Mouse (Mus musculus): ENCODE results near the gene Pde4d. TPM values are rescaled to one million over a fixed set of nuclear protein-coding genes. Genes with fewer than 3 reads are reported as not detected.

Pde4d gene
- total and polyA plus RNA-seq, 3 experiments, result 18.5 to 18.8 TPM; not detected in 1

- peaks cover 0 to 32% of the 10 kb centered on the region in 2 experiments; a peak in 2 of 4 replicates for H3K36me3 ChIP-seq (ENCODE audit: control insufficient read depth in 1 of 2, insufficient read depth in 2 of 2, low read length in 2 of 2)
- H3K4me1 ChIP-seq (ENCODE audit: control insufficient read depth in 1 of 2, insufficient read depth in 2 of 2, low read length in 2 of 2), result peaks cover 13 to 28% of the 10 kb centered on the region in 2 experiments
- peak overlapping the region; percentile 49; the same call in 1 of the 2 replicates for H3K9ac ChIP-seq (ENCODE audit: control insufficient read depth, low read depth, low read length, poor library complexity, severe bottlenecking)
- no peak overlapping the region for H3K4me3 ChIP-seq (ENCODE audit: control insufficient read depth in 1 of 2, insufficient read depth in 1 of 2, low read depth in 2 of 2, low read length in 2 of 2)
- H3K9me3 ChIP-seq (replicated peaks; ENCODE audit: insufficient read depth, low read length), result no peaks in the 10 kb centered on the region
- H3K27me3 ChIP-seq (ENCODE audit: control insufficient read depth in 1 of 2, insufficient read depth in 2 of 2, low read length in 2 of 2), result no peaks in the 10 kb centered on the region
- no peak for TF ChIP-seq KAT2A (conservative IDR thresholded peaks at IDR 0.05; ENCODE audit: low read depth, low read length)
- TF ChIP-seq ETS1 (IDR thresholded peaks at IDR 0.05; ENCODE audit: low read depth, low read length), result no peak
- TF ChIP-seq TCF12 (IDR thresholded peaks at IDR 0.05; ENCODE audit: low read depth, low read length), result no peak
- no peak for TF ChIP-seq JUND (IDR thresholded peaks at IDR 0.05; ENCODE audit: low read depth, low read length)
- TF ChIP-seq GATA1 (IDR thresholded peaks at IDR 0.05; ENCODE audit: low read depth, low read length), result no peak
- TF ChIP-seq GABPA (IDR thresholded peaks at IDR 0.05; ENCODE audit: low read depth, low read length), result no peak
- no peak for TF ChIP-seq MEF2A (IDR thresholded peaks at IDR 0.05; ENCODE audit: extremely low read depth, insufficient replicate concordance, low read depth, low read length, poor library complexity, severe bottlenecking)
- no peak for TF ChIP-seq RAD21 (IDR thresholded peaks at IDR 0.05; ENCODE audit: low read depth, low read length)
- TF ChIP-seq CTCF (IDR thresholded peaks at IDR 0.05 in 2 of 3, conservative IDR thresholded peaks at IDR 0.05 in 1 of 3; ENCODE audit: control insufficient read depth in 1 of 3, insufficient read depth in 1 of 3, low read depth in 2 of 3, low read length in 3 of 3, poor library complexity in 1 of 3, severe bottlenecking in 1 of 3), result no peak
- H3K27ac ChIP-seq (ENCODE audit: control insufficient read depth, low read depth, low read length), result peak overlapping the region; percentile 93
- peak; percentile 23 for DNase-seq (ENCODE audit: low read depth, low spot score)
- no peaks in the 10 kb centered on the region; the same call in 1 of the 2 replicates for H3K79me2 ChIP-seq (ENCODE audit: control insufficient read depth, insufficient read depth, low read length, poor library complexity)
These were observed 1371.1 kb downstream of the Pde4d start for GRCm38 (mm10) chr13:109820866-109821265.

DNA sequence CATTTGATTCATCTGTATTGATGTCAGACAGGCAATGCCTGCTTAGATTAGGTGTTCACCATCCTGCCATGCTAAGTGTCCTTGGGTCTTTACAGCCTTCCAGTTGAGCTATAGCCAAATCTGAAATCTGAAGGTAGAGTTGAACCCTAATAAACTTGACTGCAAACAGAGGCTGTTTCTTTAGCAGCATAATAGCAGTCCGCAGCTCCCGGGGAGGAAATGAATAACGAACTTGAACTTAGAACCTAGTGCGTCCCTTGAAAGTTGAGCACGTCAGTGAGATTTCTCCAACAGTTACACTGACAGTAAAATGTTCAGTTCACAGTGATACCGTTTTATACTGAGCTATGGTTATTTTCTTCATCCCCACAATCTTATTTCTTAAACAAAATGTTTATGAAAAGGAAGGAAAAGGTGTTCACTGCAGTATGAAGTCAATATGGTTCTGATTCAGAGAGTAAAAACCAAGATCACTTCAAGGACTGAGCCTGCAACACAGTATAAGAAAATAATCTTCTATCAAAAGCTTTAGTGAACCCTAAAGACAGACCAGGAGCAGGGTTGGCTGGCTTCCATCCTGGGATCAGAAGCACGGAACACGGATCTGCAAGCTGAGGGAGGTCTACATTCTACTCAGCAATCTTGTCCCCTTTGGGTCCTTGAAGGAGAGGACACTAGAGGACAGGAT lies 1372.1 kb downstream of the Pde4d start:
- TF ChIP-seq MAX (IDR thresholded peaks at IDR 0.05; ENCODE audit: low read length), result 0 out of 2 replicates have a peak, but pooled peaks have one; percentile 6
- TF ChIP-seq POLR2AphosphoS5 (IDR thresholded peaks at IDR 0.05; ENCODE audit: borderline replicate concordance, low read depth, low read length), result no peak
- no peak for TF ChIP-seq EP300 (IDR thresholded peaks at IDR 0.05; ENCODE audit: low read depth in 1 of 2, low read length in 2 of 2)
- no peak for TF ChIP-seq JUND (IDR thresholded peaks at IDR 0.05; ENCODE audit: low read depth, low read length)
- no peak for TF ChIP-seq RCOR1 (IDR thresholded peaks at IDR 0.05; ENCODE audit: low read depth, low read length)
- TF ChIP-seq CTCF (IDR thresholded peaks at IDR 0.05 in 2 of 3, conservative IDR thresholded peaks at IDR 0.05 in 1 of 3; ENCODE audit: control insufficient read depth in 1 of 3, insufficient read depth in 1 of 3, low read depth in 2 of 3, low read length in 3 of 3, poor library complexity in 1 of 3, severe bottlenecking in 1 of 3), result no peak
- 0 out of 4 replicates have a peak, but pooled peaks of 1 of the 2 experiments have one; percentile 16 for TF ChIP-seq POLR2A (IDR thresholded peaks at IDR 0.05; ENCODE audit: control insufficient read depth in 1 of 2, insufficient read depth in 1 of 2, low read depth in 1 of 2, low read length in 2 of 2, poor library complexity in 1 of 2)
- TF ChIP-seq ETS1 (IDR thresholded peaks at IDR 0.05; ENCODE audit: low read depth, low read length), result no peak
- no peak for TF ChIP-seq E2F4 (IDR thresholded peaks at IDR 0.05; ENCODE audit: borderline replicate concordance, low read depth, low read length)
- TF ChIP-seq MYB (IDR thresholded peaks at IDR 0.05; ENCODE audit: low read depth, low read length), result no peak
- TF ChIP-seq TCF12 (IDR thresholded peaks at IDR 0.05; ENCODE audit: low read depth, low read length), result no peak
- TF ChIP-seq KAT2A (conservative IDR thresholded peaks at IDR 0.05; ENCODE audit: low read depth, low read length), result no peak
- TF ChIP-seq CHD1 (IDR thresholded peaks at IDR 0.05; ENCODE audit: low read depth, low read length), result no peak
- TF ChIP-seq MXI1 (IDR thresholded peaks at IDR 0.05; ENCODE audit: low read depth, low read length), result peak; percentile 28; the same call in 1 of the 2 replicates
- peak overlapping the region; percentile 93 for H3K27ac ChIP-seq (ENCODE audit: control insufficient read depth, low read depth, low read length)
- peaks cover 13 to 28% of the 10 kb centered on the region in 2 experiments for H3K4me1 ChIP-seq (ENCODE audit: control insufficient read depth in 1 of 2, insufficient read depth in 2 of 2, low read length in 2 of 2)
- no peaks in the 10 kb centered on the region for H3K27me3 ChIP-seq (ENCODE audit: control insufficient read depth in 1 of 2, insufficient read depth in 2 of 2, low read length in 2 of 2)
- no peak for DNase-seq (ENCODE audit: low read depth, low spot score)
- peak overlapping the region; percentile 19 to 33 for H3K4me3 ChIP-seq (ENCODE audit: control insufficient read depth in 1 of 2, insufficient read depth in 1 of 2, low read depth in 2 of 2, low read length in 2 of 2)
- peaks cover 0 to 34% of the 10 kb centered on the region in 2 experiments; a peak in 2 of 4 replicates for H3K36me3 ChIP-seq (ENCODE audit: control insufficient read depth in 1 of 2, insufficient read depth in 2 of 2, low read length in 2 of 2)
- H3K79me2 ChIP-seq (ENCODE audit: control insufficient read depth, insufficient read depth, low read length, poor library complexity), result no peaks in the 10 kb centered on the region; the same call in 1 of the 2 replicates
- peak overlapping the region; percentile 49 for H3K9ac ChIP-seq (ENCODE audit: control insufficient read depth, low read depth, low read length, poor library complexity, severe bottlenecking)
- no peaks in the 10 kb centered on the region for H3K9me3 ChIP-seq (replicated peaks; ENCODE audit: insufficient read depth, low read length)

All from MEL (cell line).